Mouse (Mus musculus) left cerebral cortex, adult 8-10 months (tissue): ENCODE measurements at regions not wholly inside any gene's neighbourhood (a gene's known extent, or its start where the extent isn't known, plus 50 kb on each side); places are given as distances from the start of the nearest gene placed in this dataset.

Experiments used
- DNase-seq, 2 experiments: peaks; one replicate each; pipeline ENCODE4 v3.0.0; 2022; ENCODE audit warnings: low spot score in 2 of 2

- no peak for DNase-seq
These were observed 86.2 kb upstream of the Elovl6 start for GRCm38 (mm10) chr3:129445961-129446360.

DNA sequence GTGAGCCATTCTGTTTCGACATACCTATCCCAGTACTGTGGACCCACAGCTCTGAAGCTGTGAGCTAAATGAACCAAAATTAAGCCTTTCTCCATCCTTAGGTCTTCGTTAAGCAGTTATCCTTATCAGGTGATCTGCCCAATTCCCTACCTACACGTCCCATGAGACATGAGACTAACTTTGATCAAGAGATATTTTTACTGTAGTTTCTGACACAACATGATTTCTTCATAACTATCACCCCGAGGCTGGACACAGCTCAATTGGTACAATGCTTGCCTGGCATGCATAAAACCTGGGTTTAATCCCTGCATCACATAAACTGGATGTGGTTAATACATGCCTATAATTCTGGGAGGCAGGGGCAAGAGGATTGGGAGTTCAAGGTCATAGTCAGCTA, 82.2 kb upstream of the Elovl6 start:
- no peak for DNase-seq

- no peak for DNase-seq
These were observed 81.5 kb upstream of the Elovl6 start for GRCm38 (mm10) chr3:129450671-129451070.

- DNase-seq, result no peak
These were observed 62.1 kb upstream of the Elovl6 start for GRCm38 (mm10) chr3:129470088-129470487.

- DNase-seq, result no peak
These were observed 60.8 kb upstream of the Elovl6 start for GRCm38 (mm10) chr3:129471332-129471731.

DNA sequence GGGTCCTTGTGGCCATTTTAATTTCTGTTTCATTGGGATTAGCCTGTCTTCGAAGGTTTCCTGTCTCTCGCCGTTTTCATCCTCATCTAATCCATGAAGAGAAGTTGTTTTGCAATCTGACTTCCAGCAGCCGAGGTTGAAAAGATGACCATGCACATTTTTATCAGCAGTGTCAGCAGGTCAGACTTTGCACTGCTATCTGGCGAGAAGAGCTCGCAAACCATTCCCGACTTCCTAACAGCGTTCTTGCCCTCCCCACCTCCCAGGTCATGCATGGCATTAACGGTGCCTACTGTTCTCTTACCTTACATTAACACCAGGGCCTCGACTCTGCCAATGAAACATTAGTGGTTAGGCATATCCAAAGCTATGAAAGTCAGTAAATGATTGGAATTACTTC, 60.1 kb upstream of the Elovl6 start:
- DNase-seq, result no peak

DNA sequence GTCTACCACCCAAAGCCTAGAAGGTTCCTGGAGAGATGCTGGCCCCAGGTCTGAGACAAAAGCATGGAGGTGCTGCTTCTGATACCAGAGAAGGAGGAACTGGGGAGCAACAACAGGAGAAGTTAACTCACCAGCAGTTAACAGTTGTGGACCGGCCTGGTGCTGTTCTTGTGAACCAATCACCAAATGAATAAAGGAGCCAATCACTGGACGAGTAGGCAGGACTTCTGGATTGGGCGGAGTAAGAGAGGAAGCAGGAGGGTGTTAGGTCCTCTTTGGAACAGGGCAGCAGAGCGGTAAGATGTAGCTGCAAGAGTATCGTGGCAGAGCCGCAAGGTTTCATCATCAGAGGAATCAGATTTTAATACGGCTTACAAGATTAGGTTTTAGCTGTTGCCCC, 57.7 kb upstream of the Elovl6 start:
- no peak for DNase-seq

DNA sequence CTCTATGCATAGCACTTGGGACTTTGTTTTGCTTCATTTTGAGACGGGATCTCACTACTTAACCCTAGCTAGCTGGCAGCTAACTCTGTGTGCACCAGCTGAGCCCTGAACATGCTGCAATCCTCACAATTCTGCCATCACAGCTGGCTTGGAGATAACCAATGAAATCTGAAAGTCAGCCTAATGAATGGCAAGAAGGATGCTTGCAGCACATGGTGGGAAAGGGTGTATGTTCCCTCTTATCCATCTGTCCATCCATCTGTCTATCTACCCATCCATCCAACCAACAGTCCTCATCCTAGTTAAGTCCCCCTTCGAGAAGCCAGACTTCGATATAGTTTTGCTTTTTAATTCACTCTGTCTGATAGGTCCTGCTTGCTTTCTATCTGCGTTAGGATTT, 55.9 kb upstream of the Elovl6 start:
- DNase-seq, result no peak

DNA sequence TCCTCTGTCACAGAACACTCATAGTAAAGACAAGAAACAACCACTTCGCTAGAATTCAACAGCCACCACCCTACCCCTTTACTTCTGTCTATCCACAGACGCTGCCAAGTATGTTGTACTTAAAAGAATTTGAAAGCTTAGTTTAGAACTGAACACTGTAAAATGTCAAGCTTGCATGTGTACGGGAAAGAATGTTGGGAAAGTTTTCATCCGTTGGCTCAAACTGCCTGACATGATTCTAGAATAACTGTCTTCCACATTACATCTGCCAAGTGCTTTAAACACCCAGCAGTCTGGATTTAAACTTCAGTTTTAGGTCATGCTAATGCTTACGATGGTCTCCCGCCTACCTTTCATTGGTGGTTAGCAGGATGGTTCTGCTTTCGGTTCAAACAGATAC, 54.1 kb upstream of the Elovl6 start:
- no peak for DNase-seq

- DNase-seq, result no peak
These were observed 50.9 kb upstream of the Elovl6 start for GRCm38 (mm10) chr3:129481293-129481692.
